Mouse (Mus musculus): ENCODE data around the gene Cstf1. TPM values are rescaled to one million over a fixed set of nuclear protein-coding genes. Genes with fewer than 3 reads are reported as not detected.

Cstf1 gene
- total and polyA plus RNA-seq, 3 experiments = 19.1 to 88.9 (median 42.7) TPM

GRCm38 (mm10) chr2:172405011-172405410 is 34.5 kb downstream of the Cstf1 start:
- DNase-seq (ENCODE audit: low spot score) (no peak), ATAC-seq (ENCODE audit: extremely low read depth, insufficient number of reproducible peaks, low FRiP score, poor library complexity, severe bottlenecking) (no peak)
- Histone ChIP-seq H3K36me3 (replicated peaks) (no peaks in the 10 kb centered on the region), H3K27me3 (ENCODE audit: insufficient read depth, low read length) (no peaks in the 10 kb centered on the region; the same call in 1 of the 2 replicates), H3K4me3 (ENCODE audit: low read depth, low read length) (no peak overlapping the region), H3K4me1 (ENCODE audit: insufficient read depth, low read depth, low read length) (peaks cover 14% of the 10 kb centered on the region), H3K9me3 (replicated peaks) (no peaks in the 10 kb centered on the region)
- no peak for TF ChIP-seq GATA1 (IDR thresholded peaks at IDR 0.05; ENCODE audit: borderline replicate concordance, low read length)
- no peak for TF ChIP-seq POLR2AphosphoS5 (IDR thresholded peaks at IDR 0.05; ENCODE audit: insufficient replicate concordance, low read depth, low read length)
- no peak for TF ChIP-seq CTCF (IDR thresholded peaks at IDR 0.05; ENCODE audit: low read depth, low read length)
- no peak for TF ChIP-seq GATA2 (IDR thresholded peaks at IDR 0.05; ENCODE audit: borderline replicate concordance, low read depth, low read length)
- no peak for TF ChIP-seq TAL1 (conservative IDR thresholded peaks at IDR 0.05; ENCODE audit: low read depth, low read length)

- ATAC-seq (ENCODE audit: extremely low read depth, insufficient number of reproducible peaks, low FRiP score, poor library complexity, severe bottlenecking) (no peak), DNase-seq (ENCODE audit: low spot score) (no peak)
- no peaks in the 10 kb centered on the region for H3K9me3 ChIP-seq (replicated peaks)
- TF ChIP-seq GATA2 (IDR thresholded peaks at IDR 0.05; ENCODE audit: borderline replicate concordance, low read depth, low read length) = no peak
- no peak for TF ChIP-seq CTCF (IDR thresholded peaks at IDR 0.05; ENCODE audit: low read depth, low read length)
- no peaks in the 10 kb centered on the region; the same call in 1 of the 2 replicates for H3K27me3 ChIP-seq (ENCODE audit: insufficient read depth, low read length)
- H3K36me3 ChIP-seq (replicated peaks) = no peaks in the 10 kb centered on the region
- H3K4me3 ChIP-seq (ENCODE audit: low read depth, low read length) = no peak overlapping the region
- peaks cover 8% of the 10 kb centered on the region for H3K4me1 ChIP-seq (ENCODE audit: insufficient read depth, low read depth, low read length)
Observed at GRCm38 (mm10) chr2:172406173-172406572, 35.7 kb downstream of the Cstf1 start.

GRCm38 (mm10) chr2:172407499-172407898 is 37.0 kb downstream of the Cstf1 start:
- H3K4me3 ChIP-seq (ENCODE audit: low read depth, low read length) = no peak overlapping the region
- H3K9me3 ChIP-seq (replicated peaks) = no peaks in the 10 kb centered on the region
- ATAC-seq (ENCODE audit: extremely low read depth, insufficient number of reproducible peaks, low FRiP score, poor library complexity, severe bottlenecking) (no peak), DNase-seq (ENCODE audit: low spot score) (no peak)
- H3K4me1 ChIP-seq (ENCODE audit: insufficient read depth, low read depth, low read length) = no peaks in the 10 kb centered on the region
- no peak for TF ChIP-seq GATA1 (IDR thresholded peaks at IDR 0.05; ENCODE audit: borderline replicate concordance, low read length)
- no peak for TF ChIP-seq CTCF (IDR thresholded peaks at IDR 0.05; ENCODE audit: low read depth, low read length)
- no peak for TF ChIP-seq POLR2AphosphoS5 (IDR thresholded peaks at IDR 0.05; ENCODE audit: insufficient replicate concordance, low read depth, low read length)
- no peak for TF ChIP-seq TAL1 (conservative IDR thresholded peaks at IDR 0.05; ENCODE audit: low read depth, low read length)
- TF ChIP-seq GATA2 (IDR thresholded peaks at IDR 0.05; ENCODE audit: borderline replicate concordance, low read depth, low read length) = no peak
- H3K36me3 ChIP-seq (replicated peaks) = no peaks in the 10 kb centered on the region
- no peaks in the 10 kb centered on the region; the same call in 1 of the 2 replicates for H3K27me3 ChIP-seq (ENCODE audit: insufficient read depth, low read length)

GRCm38 (mm10) chr2:172410686-172411085 is 40.2 kb downstream of the Cstf1 start:
- no peaks in the 10 kb centered on the region for H3K9me3 ChIP-seq (replicated peaks)
- TF ChIP-seq CTCF (IDR thresholded peaks at IDR 0.05; ENCODE audit: low read depth, low read length) (no peak), POLR2AphosphoS5 (IDR thresholded peaks at IDR 0.05; ENCODE audit: insufficient replicate concordance, low read depth, low read length) (no peak), GATA2 (IDR thresholded peaks at IDR 0.05; ENCODE audit: borderline replicate concordance, low read depth, low read length) (no peak), TAL1 (conservative IDR thresholded peaks at IDR 0.05; ENCODE audit: low read depth, low read length) (no peak), GATA1 (IDR thresholded peaks at IDR 0.05; ENCODE audit: borderline replicate concordance, low read length) (no peak)
- no peak for ATAC-seq (ENCODE audit: extremely low read depth, insufficient number of reproducible peaks, low FRiP score, poor library complexity, severe bottlenecking)

GRCm38 (mm10) chr2:172411091-172411490 is 40.6 kb downstream of the Cstf1 start:
- peaks cover 2% of the 10 kb centered on the region; the same call in 1 of the 2 replicates for H3K27me3 ChIP-seq (ENCODE audit: insufficient read depth, low read length)
- H3K4me3 ChIP-seq (ENCODE audit: low read depth, low read length) = no peak overlapping the region
- ATAC-seq (ENCODE audit: extremely low read depth, insufficient number of reproducible peaks, low FRiP score, poor library complexity, severe bottlenecking) (no peak), DNase-seq (ENCODE audit: low spot score) (no peak)
- no peak for TF ChIP-seq POLR2AphosphoS5 (IDR thresholded peaks at IDR 0.05; ENCODE audit: insufficient replicate concordance, low read depth, low read length)
- H3K36me3 ChIP-seq (replicated peaks) = no peaks in the 10 kb centered on the region
- H3K9me3 ChIP-seq (replicated peaks) = no peaks in the 10 kb centered on the region
- no peaks in the 10 kb centered on the region for H3K4me1 ChIP-seq (ENCODE audit: insufficient read depth, low read depth, low read length)

More at GRCm38 (mm10) chr2:172410686-172411085, 40.2 kb downstream of the Cstf1 start:
- no peak for DNase-seq (ENCODE audit: low spot score)
- H3K27me3 ChIP-seq (ENCODE audit: insufficient read depth, low read length) = no peaks in the 10 kb centered on the region; the same call in 1 of the 2 replicates
- H3K36me3 ChIP-seq (replicated peaks) = no peaks in the 10 kb centered on the region
- no peaks in the 10 kb centered on the region for H3K4me1 ChIP-seq (ENCODE audit: insufficient read depth, low read depth, low read length)
- no peak overlapping the region for H3K4me3 ChIP-seq (ENCODE audit: low read depth, low read length)

- H3K27me3 ChIP-seq (ENCODE audit: insufficient read depth, low read length) = peaks cover 2% of the 10 kb centered on the region; the same call in 1 of the 2 replicates
- DNase-seq (ENCODE audit: low spot score) (no peak), ATAC-seq (ENCODE audit: extremely low read depth, insufficient number of reproducible peaks, low FRiP score, poor library complexity, severe bottlenecking) (no peak)
- no peaks in the 10 kb centered on the region for H3K36me3 ChIP-seq (replicated peaks)
- no peaks in the 10 kb centered on the region for H3K4me1 ChIP-seq (ENCODE audit: insufficient read depth, low read depth, low read length)
- H3K9me3 ChIP-seq (replicated peaks) = no peaks in the 10 kb centered on the region
- no peak for TF ChIP-seq GATA1 (IDR thresholded peaks at IDR 0.05; ENCODE audit: borderline replicate concordance, low read length)
- no peak for TF ChIP-seq GATA2 (IDR thresholded peaks at IDR 0.05; ENCODE audit: borderline replicate concordance, low read depth, low read length)
- no peak for TF ChIP-seq TAL1 (conservative IDR thresholded peaks at IDR 0.05; ENCODE audit: low read depth, low read length)
- TF ChIP-seq POLR2AphosphoS5 (IDR thresholded peaks at IDR 0.05; ENCODE audit: insufficient replicate concordance, low read depth, low read length) = no peak
- TF ChIP-seq CTCF (IDR thresholded peaks at IDR 0.05; ENCODE audit: low read depth, low read length) = no peak
- no peak overlapping the region for H3K4me3 ChIP-seq (ENCODE audit: low read depth, low read length)
Observed at GRCm38 (mm10) chr2:172412454-172412853, 42.0 kb downstream of the Cstf1 start.

GRCm38 (mm10) chr2:172413273-172413672 is 42.8 kb downstream of the Cstf1 start:
- TF ChIP-seq GATA2 (IDR thresholded peaks at IDR 0.05; ENCODE audit: borderline replicate concordance, low read depth, low read length) = no peak
- TF ChIP-seq POLR2AphosphoS5 (IDR thresholded peaks at IDR 0.05; ENCODE audit: insufficient replicate concordance, low read depth, low read length) = no peak
- TF ChIP-seq CTCF (IDR thresholded peaks at IDR 0.05; ENCODE audit: low read depth, low read length) = no peak
- no peak for TF ChIP-seq TAL1 (conservative IDR thresholded peaks at IDR 0.05; ENCODE audit: low read depth, low read length)
- TF ChIP-seq GATA1 (IDR thresholded peaks at IDR 0.05; ENCODE audit: borderline replicate concordance, low read length) = no peak
- no peak for ATAC-seq (ENCODE audit: extremely low read depth, insufficient number of reproducible peaks, low FRiP score, poor library complexity, severe bottlenecking)
- Histone ChIP-seq H3K9me3 (replicated peaks) (no peaks in the 10 kb centered on the region), H3K4me1 (ENCODE audit: insufficient read depth, low read depth, low read length) (no peaks in the 10 kb centered on the region), H3K27me3 (ENCODE audit: insufficient read depth, low read length) (peaks cover 2% of the 10 kb centered on the region; the same call in 1 of the 2 replicates), H3K4me3 (ENCODE audit: low read depth, low read length) (no peak overlapping the region), H3K36me3 (replicated peaks) (no peaks in the 10 kb centered on the region)
- no peak for DNase-seq (ENCODE audit: low spot score)
